ENCODE assay signal across 19 mouse cellular contexts in genomic region chr2:47862446-47862845, GRCm38 (mm10).
DNase-seq lines count a peak whose midpoint lies in the region; TF ChIP-seq lines count a peak whose summit lies in the region.
"Had no signal": no experiment of that assay in that cellular context is flagged by ENCODE, and none has a peak within 500 bp of the region (broad histone marks: within the 10 kb centered on the region; RNA-seq: fewer than 3 reads in every experiment).

No protein-coding gene starts in this region.

- no peak overlapping the region for H3K27ac ChIP-seq in gastrocnemius, adult 2 months
- H3K27ac ChIP-seq: embryonic facial prominence, embryonic 13.5 days; embryonic facial prominence, embryonic 15.5 days; forebrain, embryonic 10.5 days; forebrain, embryonic 12.5 days had no signal

- peak; percentile 59 to 73 for DNase-seq in cerebellum, postnatal 10 days
- DNase-seq in cerebellum, adult 11-12 months: no peak
- DNase-seq in gastrocnemius, adult 2 months: peak; percentile 31
- no peak for DNase-seq in gastrocnemius, postnatal 36 days
- DNase-seq in brain, embryonic 14.5 days (ENCODE audit: low read depth): peak; percentile 5
- DNase-seq in layer of hippocampus, adult 9-10 months (ENCODE audit: low spot score): no peak
- DNase-seq: adrenal gland, adult 8-10 months; adrenal gland, postnatal 14 days; adrenal gland, postnatal 36 days; B cell, adult 2 months; cerebellum, adult 11 months; cerebellum, adult 2 months; cerebellum, adult 9-10 months; embryo, embryonic 11 days had no signal

- TF ChIP-seq POLR2A in brain, embryonic 14.5 days (IDR thresholded peaks at IDR 0.05; ENCODE audit: borderline replicate concordance, extremely low read depth, insufficient read depth, insufficient read length, poor library complexity, severe bottlenecking): no peak

- no peak overlapping the region for H3K4me3 ChIP-seq in gastrocnemius, adult 2 months
- H3K4me3 ChIP-seq: embryonic facial prominence, embryonic 13.5 days; embryonic facial prominence, embryonic 15.5 days; erythroblast, embryonic 14.5 days; forebrain, embryonic 10.5 days; forebrain, embryonic 12.5 days had no signal

- intact Hi-C loops in gastrocnemius, adult 2 months (cut with DNase I): no loop called here
- intact Hi-C loops in gastrocnemius, postnatal 36 days (cut with DNase I): no loop called here

- no peak for TF ChIP-seq CTCF in gastrocnemius, adult 2 months (IDR thresholded peaks at IDR 0.05)
- no peak for TF ChIP-seq CTCF in brain, embryonic 14.5 days (IDR thresholded peaks at IDR 0.05; ENCODE audit: borderline replicate concordance, extremely low read depth, insufficient read depth, insufficient read length)

Comparison
In these comparisons a context has a peak if more than half of its experiments do, and no peak if none do; other contexts are left out.
1. DNase-seq: peak in cerebellum, postnatal 10 days (2 of 2), gastrocnemius, adult 2 months (single experiment) and brain, embryonic 14.5 days (single experiment); none in cerebellum, adult 11-12 months (single experiment), gastrocnemius, postnatal 36 days (0 of 2) and layer of hippocampus, adult 9-10 months (single experiment).